Mouse (Mus musculus) intestine, postnatal 0 days (tissue): ENCODE measurements around the gene Rpl36a. TPM values are rescaled to one million over a fixed set of nuclear protein-coding genes. Genes with fewer than 3 reads are reported as not detected.

Experiments used
- ATAC-seq: fragments of 200-750 bp; cut with Nextera tagmentation; 2 replicates; pipeline ENCODE4 v1.8.0; 2017; ENCODE audit warnings: mild to moderate bottlenecking, moderate TSS enrichment, moderate library complexity
- H3K27ac ChIP-seq: fragments of 300-500 bp; sonication (generic); 2 replicates; pipeline ENCODE4 v1.5.1; 2014; ENCODE audit warnings: mild to moderate bottlenecking, low read depth, low read length, moderate library complexity
- H3K27me3 ChIP-seq: fragments of 300-500 bp; sonication (generic); replicated peaks from 2 replicates; pipeline ENCODE4 v1.6.1; 2014; ENCODE audit warnings: low read length, mixed read lengths; ENCODE audit not compliant: control insufficient read depth, insufficient read depth
- H3K36me3 ChIP-seq: fragments of 300-500 bp; sonication (generic); 2 replicates; pipeline ENCODE4 v1.6.1; 2014; ENCODE audit warnings: mild to moderate bottlenecking, moderate library complexity; ENCODE audit not compliant: control insufficient read depth, insufficient read depth
- H3K4me1 ChIP-seq: fragments of 300-500 bp; sonication (generic); replicated peaks from 2 replicates; pipeline ENCODE4 v1.6.1; 2014; ENCODE audit warnings: antibody characterized with exemption, low read length, mixed read lengths; ENCODE audit not compliant: control insufficient read depth, insufficient read depth
- H3K4me2 ChIP-seq: fragments of 300-500 bp; sonication (generic); replicated peaks from 2 replicates; pipeline ENCODE4 v1.6.1; 2014; ENCODE audit warnings: low read depth, mild to moderate bottlenecking, moderate library complexity
- H3K4me3 ChIP-seq: fragments of 300-500 bp; sonication (generic); 2 replicates; pipeline ENCODE4 v1.5.1; 2014; ENCODE audit warnings: low read depth, low read length
- H3K9ac ChIP-seq: fragments of 300-500 bp; sonication (generic); 2 replicates; pipeline ENCODE4 v1.6.1; 2014; ENCODE audit warnings: mild to moderate bottlenecking, low read depth, low read length
- H3K9me3 ChIP-seq: fragments of 300-500 bp; sonication (generic); 2 replicates; pipeline ENCODE4 v1.6.1; 2016; ENCODE audit warnings: mixed run types; ENCODE audit not compliant: control insufficient read depth
- CTCF ChIP-seq: sonication (generic); IDR thresholded peaks from 2 replicates; pipeline ENCODE4 v1.5.1; 2016; ENCODE audit warnings: low read depth, mild to moderate bottlenecking, control low read depth, antibody characterized with exemption, moderate library complexity
- WGBS: fragments of 180-500 bp; shearing (Covaris S2); extraction: QIAGEN DNeasy Blood & Tissue Kit; methylation state at CpG from one replicate; pipeline ENCODE4 v1.1.7; 2014; 5-methylcytosine and 5-hydroxymethylcytosine counted together
- polyA plus RNA-seq: library from polyadenylated mRNA; unstranded; fragments of >200 nt; fragmentation: Nextera tagmentation; extraction: Ambion mirVana; gene quantifications from 2 replicates; pipeline ENCODE4 v1.2.1, GENCODE M21; 2015

Gene Rpl36a
- polyA plus RNA-seq, 1 experiment from 2014 or later, result 308 TPM

GRCm38 (mm10) chrX:134628200-134628599 is 42.7 kb downstream of the Rpl36a start:
- Histone ChIP-seq H3K9ac (no peak overlapping the region), H3K4me1 (no peaks in the 10 kb centered on the region), H3K27me3 (no peaks in the 10 kb centered on the region), H3K27ac (no peak overlapping the region), H3K4me2 (no peak overlapping the region), H3K9me3 (no peaks in the 10 kb centered on the region), H3K4me3 (no peak overlapping the region), H3K36me3 (no peaks in the 10 kb centered on the region)
- ATAC-seq, result no peak
- 44% methylated on average over 2 of the region's 2 CpGs for WGBS
- TF ChIP-seq CTCF, result no peak

- Histone ChIP-seq H3K27me3 (no peaks in the 10 kb centered on the region), H3K4me2 (no peak overlapping the region), H3K27ac (no peak overlapping the region), H3K4me3 (no peak overlapping the region), H3K4me1 (no peaks in the 10 kb centered on the region), H3K9ac (no peak overlapping the region), H3K36me3 (no peaks in the 10 kb centered on the region), H3K9me3 (no peaks in the 10 kb centered on the region)
- no peak for ATAC-seq
- 86% methylated on average over 5 of the region's 5 CpGs for whole genome bisulfite sequencing
- no peak for TF ChIP-seq CTCF
These were observed 47.3 kb downstream of the Rpl36a start for GRCm38 (mm10) chrX:134632710-134633109.

- H3K27me3 ChIP-seq, result no peaks in the 10 kb centered on the region
- H3K9me3 ChIP-seq, result no peaks in the 10 kb centered on the region
- no peak overlapping the region for H3K27ac ChIP-seq
- H3K4me2 ChIP-seq, result no peak overlapping the region
- no peak overlapping the region for H3K4me3 ChIP-seq
- H3K4me1 ChIP-seq, result no peaks in the 10 kb centered on the region
- H3K9ac ChIP-seq, result no peak overlapping the region
- no peaks in the 10 kb centered on the region for H3K36me3 ChIP-seq
- WGBS, result 57% methylated on average over 3 of the region's 3 CpGs
- no peak for TF ChIP-seq CTCF
- ATAC-seq, result no peak
These were observed 49.7 kb downstream of the Rpl36a start for GRCm38 (mm10) chrX:134635111-134635510.

- Histone ChIP-seq H3K4me3 (no peak overlapping the region), H3K4me1 (no peaks in the 10 kb centered on the region), H3K27ac (no peak overlapping the region), H3K9ac (no peak overlapping the region), H3K27me3 (no peaks in the 10 kb centered on the region), H3K4me2 (no peak overlapping the region), H3K36me3 (no peaks in the 10 kb centered on the region), H3K9me3 (no peaks in the 10 kb centered on the region)
- ATAC-seq, result peak; percentile 33; the same call in 1 of the 2 replicates
- WGBS, result 41% methylated on average over 3 of the region's 3 CpGs
- no peak for TF ChIP-seq CTCF
These were observed 50.4 kb downstream of the Rpl36a start for GRCm38 (mm10) chrX:134635860-134636259.

Other genes with a start within 250 kb of the Rpl36a start
- gene Drp2, start 181.1 kb upstream of the Rpl36a start, polyA plus RNA-seq, result 0.16 and 0.34 TPM in 2 replicates
- gene Taf7l, start 109.2 kb upstream of the Rpl36a start, polyA plus RNA-seq, result not detected in 2 replicates
- 68.6 and 71.5 TPM in 2 replicates for gene Timm8a1, start 43.8 kb upstream of the Rpl36a start, polyA plus RNA-seq
- 0.81 and 0.83 TPM in 2 replicates for gene Btk, start 2.1 kb upstream of the Rpl36a start, polyA plus RNA-seq
- gene Gla, start 15.5 kb downstream of the Rpl36a start, polyA plus RNA-seq, result 25.9 and 26.2 TPM in 2 replicates
- 81.7 and 88.7 TPM in 2 replicates for gene Hnrnph2, start 15.5 kb downstream of the Rpl36a start, polyA plus RNA-seq
- gene Armcx4, start 100.9 kb downstream of the Rpl36a start, polyA plus RNA-seq, result 1.2 and 1.4 TPM in 2 replicates
- 12.1 and 12.9 TPM in 2 replicates for gene Armcx1, start 132.3 kb downstream of the Rpl36a start, polyA plus RNA-seq
- gene Armcx6, start 165.8 kb downstream of the Rpl36a start, polyA plus RNA-seq, result 6.3 and 8.3 TPM in 2 replicates
- gene Armcx3, start 170.9 kb downstream of the Rpl36a start, polyA plus RNA-seq, result 38.1 and 38.6 TPM in 2 replicates
- 12.5 and 13.3 TPM in 2 replicates for gene Armcx2, start 223.6 kb downstream of the Rpl36a start, polyA plus RNA-seq